Mouse (Mus musculus) lung, postnatal 4 days (tissue): ENCODE results near the gene Lnp1.
"Not testable (repeated sequence)": the region's sequence is repeated elsewhere in the genome, so short reads cannot be mapped to it uniquely, and the experiment has no call there.

Source experiments
- DNase-seq, 2 experiments: peaks; one replicate each; pipeline ENCODE4 v3.0.0; 2021

Lnp1 gene

GRCm38 (mm10) chr16:56928023-56928422 is at the start of gene Lnp1:
Gene Lnp1 (minus strand): TSS chr16:56928061.
- DNase-seq = no peak

DNA sequence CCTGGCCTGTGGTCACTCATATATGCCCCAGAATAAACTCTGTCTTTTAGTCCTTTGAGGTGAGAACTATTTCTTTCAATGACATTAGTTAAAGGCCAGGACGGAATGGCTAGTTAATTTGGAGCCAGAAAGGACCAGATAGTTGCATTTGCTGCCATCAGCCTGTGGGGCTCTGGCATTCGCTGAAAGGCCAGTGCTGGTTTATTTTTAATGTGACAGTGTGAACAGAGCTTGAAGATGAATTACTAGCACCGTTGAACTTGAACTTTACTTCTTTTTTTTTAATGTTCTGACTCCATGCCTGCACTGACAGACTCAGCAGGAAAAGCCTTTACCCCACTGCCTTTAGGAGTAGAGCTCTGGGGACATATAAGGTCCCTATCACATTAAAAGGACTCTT is 46.8 kb upstream of the Lnp1 start:
- no peak for DNase-seq

DNA sequence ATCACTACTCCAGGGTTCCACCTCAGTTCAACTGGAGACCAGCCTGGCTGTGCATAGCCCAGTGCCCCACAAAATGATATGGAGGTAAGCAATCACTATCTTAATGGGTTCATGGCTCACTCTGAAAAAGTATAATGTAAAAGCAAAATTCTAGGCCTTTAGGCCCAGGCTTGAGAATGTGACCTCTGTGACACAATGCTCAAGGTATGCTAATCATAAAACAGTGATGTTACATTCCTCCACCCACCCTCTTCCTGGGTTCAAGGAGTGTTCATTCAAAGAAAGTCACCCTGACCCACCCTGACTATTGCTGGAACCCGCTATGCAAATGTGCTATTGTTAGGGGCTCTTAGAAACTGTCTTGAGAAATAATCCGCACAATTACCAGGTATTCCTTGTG is 30.4 kb upstream of the Lnp1 start:
- DNase-seq = not testable (repeated sequence)

DNA sequence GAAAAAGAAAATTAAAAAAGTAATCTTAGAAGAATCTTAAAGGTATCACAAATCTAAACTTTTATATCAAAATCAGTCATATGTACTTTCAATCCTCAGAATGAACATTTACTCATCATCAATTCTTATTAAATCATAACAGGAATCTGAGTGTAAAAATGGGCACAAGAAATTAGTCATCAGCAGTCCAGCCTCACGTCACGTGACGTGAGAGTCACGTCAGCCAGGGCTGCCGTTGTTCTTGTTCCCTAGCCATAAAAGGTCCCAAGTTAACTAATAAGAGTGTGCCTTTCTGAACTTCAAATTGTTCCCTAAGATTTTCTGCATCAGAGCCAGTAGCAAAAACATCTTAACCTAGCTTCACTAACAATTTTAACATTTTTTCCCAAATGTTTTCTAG is 21.2 kb upstream of the Lnp1 start:
- no peak for DNase-seq

DNA sequence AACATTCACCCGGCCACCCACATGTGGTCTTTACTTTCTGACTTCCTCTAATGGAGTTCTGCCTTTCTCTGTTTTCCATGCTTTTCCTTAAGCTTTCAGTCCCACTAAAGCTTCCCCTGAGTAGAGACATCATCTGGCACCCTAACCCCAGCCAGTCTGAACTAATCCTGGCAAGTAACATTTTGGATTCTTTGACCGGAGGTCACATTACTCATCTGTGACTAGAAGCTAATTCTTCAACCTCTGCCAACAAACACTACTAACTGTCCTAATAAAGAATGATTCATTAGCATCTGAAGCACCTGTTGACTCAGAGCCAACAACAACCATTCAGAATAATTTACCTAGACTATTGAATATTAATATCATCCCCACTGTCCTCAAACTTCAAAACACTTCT is 14.5 kb upstream of the Lnp1 start:
- DNase-seq = no peak

DNA sequence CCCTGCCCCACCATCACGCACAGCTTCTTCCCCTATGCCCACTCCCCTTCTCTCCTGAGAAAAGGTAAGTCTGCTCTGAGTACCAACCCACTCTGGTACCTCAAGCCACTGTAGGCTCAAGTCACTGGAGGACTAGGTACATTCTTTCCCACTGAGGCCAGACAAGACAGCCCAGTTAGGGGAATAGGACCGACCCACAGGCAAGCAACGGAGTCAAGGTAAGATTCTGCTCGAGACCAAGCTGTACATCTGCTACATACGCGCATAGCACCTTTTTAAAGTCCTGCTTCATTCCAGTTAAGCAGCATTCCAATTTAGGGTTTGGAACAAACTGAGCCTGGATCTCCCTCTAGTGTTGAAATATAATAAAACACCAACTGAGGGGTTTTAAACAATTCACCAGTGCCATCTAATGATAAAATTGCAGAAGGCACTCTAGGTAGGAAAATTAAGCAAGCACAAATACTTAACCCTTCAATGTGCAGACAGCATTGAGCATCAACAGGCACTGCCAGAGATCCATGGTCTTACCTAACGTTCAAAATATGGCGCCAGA is 7.7 kb downstream of the Lnp1 start:
- peak in 1 of 2 experiments; percentile 7 for DNase-seq

DNA sequence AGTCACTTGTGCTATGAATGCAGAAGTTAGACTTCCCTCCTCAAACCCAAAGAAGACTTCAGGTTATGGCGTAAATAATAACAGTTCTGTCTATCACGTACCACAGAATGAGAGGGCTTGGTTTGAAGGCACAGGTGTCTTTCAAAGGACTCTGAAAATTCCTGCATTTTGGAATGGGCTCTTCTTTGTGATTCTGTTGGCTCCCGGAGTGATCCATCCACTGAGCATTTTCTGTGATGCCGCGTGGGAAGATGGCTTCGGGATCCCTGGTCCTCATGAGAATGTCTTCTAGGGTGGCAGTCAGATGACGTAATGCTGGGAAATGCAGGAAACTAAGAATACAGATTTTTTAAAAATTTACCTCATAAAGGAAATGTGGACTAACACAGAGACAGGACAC is 10.6 kb downstream of the Lnp1 start:
- no peak for DNase-seq

DNA sequence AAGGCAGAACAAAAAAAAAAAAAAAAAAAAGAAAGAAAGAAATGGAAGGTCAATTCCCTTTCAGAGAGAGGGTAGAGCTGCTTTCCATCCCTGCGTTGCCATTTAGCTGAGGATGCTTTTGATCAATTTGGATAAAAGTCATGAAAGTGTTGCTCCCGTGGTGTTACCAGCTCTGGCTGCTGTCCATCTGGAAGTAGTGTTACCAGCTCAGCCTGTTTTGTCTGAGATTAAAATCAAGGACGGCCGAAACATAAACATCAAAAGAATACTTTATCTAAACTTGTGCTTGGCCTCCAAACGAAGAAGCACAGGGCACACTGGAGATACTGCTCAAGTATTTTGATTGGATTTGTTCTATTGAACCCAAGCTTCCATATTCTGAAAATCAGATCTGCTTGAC is 18.9 kb downstream of the Lnp1 start:
- DNase-seq = no peak

DNA sequence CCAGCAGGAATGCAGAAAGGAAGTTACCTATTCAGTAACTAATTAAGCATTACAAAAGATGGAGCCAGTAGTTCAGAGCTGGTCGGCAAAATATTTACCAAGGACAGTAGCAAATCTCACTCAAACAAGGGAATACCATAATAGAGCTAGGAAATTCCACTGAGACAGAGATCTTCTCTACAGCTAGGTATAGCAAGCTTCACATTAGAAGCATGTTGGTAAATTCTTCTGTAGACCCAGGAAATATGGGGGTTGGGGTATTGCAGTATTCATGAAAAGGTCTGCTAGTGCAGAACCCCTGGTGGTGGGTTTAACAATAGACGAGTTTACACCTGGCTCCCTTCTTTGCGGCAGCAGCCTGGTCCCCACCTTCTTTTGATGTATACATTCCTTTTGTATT is 25.7 kb downstream of the Lnp1 start:
- DNase-seq = not testable (repeated sequence)

GRCm38 (mm10) chr16:56891583-56891982 is 36.3 kb downstream of the Lnp1 start:
- no peak for DNase-seq

DNA sequence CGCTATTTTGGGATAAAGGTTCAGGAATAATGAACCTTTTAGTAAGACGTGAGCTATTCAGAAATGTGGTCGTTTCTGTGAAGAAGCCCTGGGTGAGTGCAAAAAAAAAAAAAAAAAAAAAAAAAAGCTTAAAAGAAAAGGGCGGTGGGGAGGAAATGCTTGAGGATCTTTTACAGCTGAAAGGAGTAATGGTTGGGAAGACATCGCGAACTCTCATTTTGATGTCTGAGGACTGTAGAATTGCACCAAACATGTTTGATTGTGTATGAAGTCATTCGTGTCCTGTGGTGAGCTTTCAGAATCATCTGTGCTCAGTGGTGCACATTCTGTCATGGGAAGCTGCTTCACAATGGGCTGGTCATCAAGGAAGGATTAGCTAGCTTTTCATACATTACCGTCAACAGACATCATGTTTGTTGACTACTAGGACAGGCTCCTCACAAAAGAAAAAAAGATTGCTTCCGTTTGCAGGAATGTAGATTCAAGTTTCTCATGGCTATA is 41.2 kb downstream of the Lnp1 start:
- no peak for DNase-seq

DNA sequence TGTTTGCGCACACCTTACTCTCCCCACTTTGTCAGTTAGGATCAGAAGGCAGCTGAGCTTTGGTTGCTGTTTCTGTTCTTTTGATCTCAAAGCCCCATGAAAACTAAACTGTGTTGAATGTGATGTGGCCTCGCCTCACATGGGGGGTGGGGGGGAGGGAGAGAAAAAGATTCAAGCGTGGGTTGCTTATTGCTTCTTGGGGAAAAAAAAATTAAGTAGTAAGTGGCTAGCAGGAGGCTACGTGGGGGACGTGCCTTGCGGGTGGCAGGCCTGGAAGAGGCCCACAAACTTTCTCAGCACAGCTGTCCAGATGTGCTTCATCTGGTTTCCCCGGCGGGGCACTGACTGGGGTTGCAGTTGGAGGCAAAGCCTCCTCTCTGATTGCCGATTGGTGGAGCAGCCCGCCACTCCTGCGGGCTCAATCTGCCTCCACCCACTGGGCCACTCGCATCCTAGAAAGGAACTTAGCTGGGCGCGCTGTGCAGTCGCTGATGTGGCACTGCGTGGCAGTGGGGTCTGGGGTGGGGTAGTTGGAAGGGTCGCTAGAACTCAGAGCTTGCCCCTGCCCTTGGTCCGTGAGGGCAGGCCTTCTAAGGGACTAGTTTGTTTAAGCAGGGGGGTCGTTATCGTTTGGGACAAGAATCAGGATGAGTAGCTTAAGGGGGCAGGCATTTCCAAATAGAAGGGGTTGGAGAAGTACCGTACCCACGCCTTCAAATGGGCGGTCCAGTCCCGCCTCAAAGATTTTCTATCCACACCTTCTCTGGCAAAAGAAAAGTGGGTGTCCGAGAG is 41.8 kb downstream of the Lnp1 start, which contains the start of gene Tmem45a:
Gene Tmem45a (minus strand): TSS at position 343 of the 792 bp plus-strand sequence.
- peak; percentile 88 to 94 for DNase-seq

- no peak for DNase-seq
Measured at GRCm38 (mm10) chr16:56884811-56885210, 43.0 kb downstream of the Lnp1 start.

- DNase-seq = no peak
Measured at GRCm38 (mm10) chr16:56873410-56873809, 54.5 kb downstream of the Lnp1 start.

DNA sequence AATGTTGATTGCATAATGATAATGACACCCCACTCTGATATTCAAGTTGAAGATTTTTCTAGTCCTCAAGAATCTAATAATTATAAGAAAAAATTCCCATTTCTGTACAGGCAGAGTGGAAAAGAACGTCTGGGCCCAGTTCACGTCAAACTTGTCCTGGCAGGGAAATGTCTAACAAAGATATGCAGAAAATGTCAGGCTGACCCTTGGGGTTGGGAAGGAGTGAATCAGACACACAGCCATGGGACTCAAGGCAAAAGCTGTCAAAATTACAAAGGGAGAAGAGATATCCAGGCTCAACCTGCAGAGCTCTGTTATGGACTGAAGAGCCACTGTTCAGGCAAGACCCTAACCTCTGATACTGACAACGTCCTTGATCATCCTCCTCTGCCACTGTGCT is 57.4 kb downstream of the Lnp1 start:
- no peak for DNase-seq

DNA sequence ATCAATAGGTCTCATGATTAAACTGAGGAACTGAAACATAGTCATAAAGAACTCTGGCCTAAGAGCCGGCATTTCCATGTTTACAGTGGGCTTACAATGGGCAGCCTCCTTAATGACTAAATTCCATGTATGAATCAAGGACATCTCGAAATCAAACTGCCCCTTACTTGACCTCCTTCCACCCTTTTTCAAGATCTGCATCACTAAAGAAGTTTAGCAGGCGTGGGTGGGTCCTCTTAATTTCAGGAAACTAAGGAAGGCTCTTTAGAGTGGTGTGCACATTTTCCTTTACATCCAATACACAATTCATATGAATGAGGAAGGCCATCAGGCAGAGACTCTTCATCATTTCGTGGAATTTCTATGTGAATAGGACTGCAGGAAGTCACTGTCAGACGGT is 59.5 kb downstream of the Lnp1 start:
- DNase-seq = no peak

GRCm38 (mm10) chr16:56867591-56867990 is 60.3 kb downstream of the Lnp1 start:
- DNase-seq = no peak
